Mouse (Mus musculus) ES-Bruce4 (cell line): ENCODE measurements at regions not wholly inside any gene's neighbourhood (a gene's known extent, or its start where the extent isn't known, plus 50 kb on each side); places are given as distances from the start of the nearest gene placed in this dataset.

Experiments used
- CTCF ChIP-seq: IDR thresholded peaks from one replicate; pipeline ENCODE4 v1.8.1; 2011; ENCODE audit warnings: low read depth, low read length
- EP300 ChIP-seq: IDR thresholded peaks from 2 replicates; pipeline ENCODE4 v1.6.1; 2011; ENCODE audit warnings: low read depth, low read length; ENCODE audit not compliant: insufficient read depth
- POLR2A ChIP-seq: IDR thresholded peaks from one replicate; pipeline ENCODE4 v1.8.1; 2011; ENCODE audit warnings: low read length; ENCODE audit not compliant: insufficient read depth

DNA sequence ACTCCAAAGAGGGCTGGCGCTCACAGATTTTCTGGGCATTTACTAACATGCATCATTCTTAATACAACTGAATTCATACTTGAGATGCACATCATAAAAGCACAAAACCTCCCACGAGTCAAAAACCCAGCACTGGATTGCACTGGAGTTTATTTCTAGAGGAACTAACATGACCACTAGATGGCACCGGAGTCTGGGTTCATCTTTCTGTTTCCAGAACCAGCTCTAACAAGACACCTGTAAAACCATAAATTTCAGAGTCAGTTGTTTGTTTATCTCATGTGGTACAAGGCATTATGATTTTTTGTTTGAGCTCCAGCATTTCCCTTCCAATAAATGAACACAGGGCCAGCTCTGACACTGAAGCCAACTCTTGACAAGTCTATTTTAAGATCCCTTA lies 179.2 kb downstream of the Tmem26 start:
- TF ChIP-seq CTCF (no peak), POLR2A (no peak), EP300 (no peak)
